Mouse (Mus musculus) heart, adult 10 weeks (tissue): ENCODE data around the gene Padi1. TPM values are rescaled to one million over a fixed set of nuclear protein-coding genes. Genes with fewer than 3 reads are reported as not detected.

Experiments used
- polyA plus RNA-seq: library from polyadenylated mRNA; stranded (reverse); fragments of 350-450 nt; fragmentation: Illumina TruSeq; extraction: RNeasy Lipid Tissue Mini Kit (QIAGEN cat#74804); gene quantifications from one replicate; pipeline ENCODE4 v1.2.3, GENCODE M21; 2014; ENCODE audit warnings: low read depth, low replicate concordance

Padi1 gene
- polyA plus RNA-seq = not detected

GRCm38 (mm10) chr4:140845666-140846065, at the start of gene Padi1:
TSS of gene Padi1 (minus strand) at chr4:140845778.

DNA sequence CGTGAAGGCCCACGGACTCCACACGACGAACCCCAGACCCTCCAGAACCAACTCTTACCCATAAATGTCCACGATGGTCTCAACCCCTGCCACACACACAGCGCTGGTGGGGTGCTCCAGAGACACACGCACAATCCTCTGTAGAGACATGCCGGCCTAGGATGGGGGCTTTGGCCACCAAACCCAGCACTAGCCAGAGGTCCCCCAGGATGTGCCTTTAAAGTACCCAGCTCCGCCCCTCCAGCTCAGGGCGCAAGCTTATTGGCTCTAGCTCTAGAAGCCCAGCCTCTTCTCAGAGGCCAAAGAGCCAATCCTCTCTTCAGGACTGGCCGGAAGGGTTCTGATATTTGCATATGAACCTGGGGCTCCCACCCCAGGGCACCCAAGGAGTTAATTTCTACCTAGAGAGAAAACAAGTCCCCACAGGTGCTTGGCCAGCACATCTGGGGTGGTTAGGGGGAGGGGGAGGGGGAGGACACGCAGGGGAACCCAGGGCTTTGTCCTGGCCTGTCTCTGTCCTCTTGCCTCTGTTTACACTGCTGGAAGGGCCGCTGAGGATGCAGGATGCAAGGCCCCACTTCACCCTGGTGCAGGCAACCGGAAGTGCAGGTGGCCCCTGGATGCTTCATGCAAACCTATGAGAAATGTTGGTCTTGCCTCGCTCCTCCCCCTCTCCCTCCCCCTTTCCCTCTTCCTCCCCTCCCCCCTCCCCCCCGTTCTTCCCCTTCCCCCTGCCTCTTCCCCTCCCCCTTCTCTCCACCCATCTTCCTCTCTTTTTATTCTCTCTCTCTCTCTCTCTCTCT, 34.9 kb downstream of the Padi1 start, which contains the start of gene Padi3:
TSS of gene Padi3 (minus strand) at position 191 of the 803 bp plus-strand sequence.

GRCm38 (mm10) chr4:140774025-140774800, 71.4 kb downstream of the Padi1 start, which contains the start of gene Padi4:
TSS of gene Padi4 (minus strand) at chr4:140774236.

Other genes with a start within 250 kb of the Padi1 start
- gene Arhgef10l, start 179.8 kb downstream of the Padi1 start, polyA plus RNA-seq = 49.3 TPM
- 10.5 TPM for gene Rcc2, start 145.2 kb downstream of the Padi1 start, polyA plus RNA-seq
- gene Padi6, start 103.1 kb downstream of the Padi1 start, polyA plus RNA-seq = not detected
- gene Padi4, start 71.5 kb downstream of the Padi1 start, polyA plus RNA-seq = 0.45 TPM
- gene Padi3, start 35.1 kb downstream of the Padi1 start, polyA plus RNA-seq = 0.13 TPM
- 0.47 TPM for gene Padi2, start 60.6 kb upstream of the Padi1 start, polyA plus RNA-seq
- gene Sdhb, start 115.4 kb upstream of the Padi1 start, polyA plus RNA-seq = 1,459 TPM
- 16.0 TPM for gene Atp13a2, start 141.1 kb upstream of the Padi1 start, polyA plus RNA-seq
- gene Mfap2, start 164.6 kb upstream of the Padi1 start, polyA plus RNA-seq = 5.9 TPM
- gene Crocc, start 214.8 kb upstream of the Padi1 start, polyA plus RNA-seq = 5.8 TPM
- 20.2 TPM for gene Necap2, start 232.6 kb upstream of the Padi1 start, polyA plus RNA-seq
- gene Spata21, start 242.6 kb upstream of the Padi1 start, polyA plus RNA-seq = not detected